Mouse (Mus musculus): ENCODE measurements around the gene Supt4a. TPM values are rescaled to one million over a fixed set of nuclear protein-coding genes. Genes with fewer than 3 reads are reported as not detected.

Supt4a gene
- polyA plus RNA-seq, 1 experiment, result 73.4 TPM

DNA sequence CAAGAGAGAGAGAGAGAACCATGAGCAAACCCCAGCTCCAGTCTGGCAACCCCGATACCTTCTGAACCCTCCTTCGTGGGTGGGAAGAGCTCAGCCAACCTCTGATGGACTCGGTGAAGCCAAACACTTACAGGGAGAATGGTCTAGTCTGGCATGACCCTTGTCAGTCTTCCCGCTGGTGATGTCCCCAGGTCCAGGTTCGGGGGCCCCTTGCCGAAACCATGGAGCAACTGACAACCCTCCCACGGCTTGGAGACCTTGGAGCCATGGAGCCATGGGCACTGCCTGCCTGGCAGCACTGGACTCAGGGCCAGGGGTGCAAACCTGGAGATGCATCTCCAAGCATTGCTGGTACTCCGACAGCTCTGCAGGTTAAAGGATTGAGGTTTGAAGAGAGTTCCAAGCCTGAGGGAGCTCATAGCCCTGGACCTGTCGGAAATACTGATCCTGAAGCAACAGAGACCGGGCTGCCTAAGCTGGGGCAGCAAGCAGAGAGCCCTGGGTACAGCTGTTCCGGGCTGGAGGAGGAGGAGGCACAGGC, 23.9 kb downstream of the Supt4a start:
- 62% methylated on average over 11 of the region's 11 CpGs for WGBS

DNA sequence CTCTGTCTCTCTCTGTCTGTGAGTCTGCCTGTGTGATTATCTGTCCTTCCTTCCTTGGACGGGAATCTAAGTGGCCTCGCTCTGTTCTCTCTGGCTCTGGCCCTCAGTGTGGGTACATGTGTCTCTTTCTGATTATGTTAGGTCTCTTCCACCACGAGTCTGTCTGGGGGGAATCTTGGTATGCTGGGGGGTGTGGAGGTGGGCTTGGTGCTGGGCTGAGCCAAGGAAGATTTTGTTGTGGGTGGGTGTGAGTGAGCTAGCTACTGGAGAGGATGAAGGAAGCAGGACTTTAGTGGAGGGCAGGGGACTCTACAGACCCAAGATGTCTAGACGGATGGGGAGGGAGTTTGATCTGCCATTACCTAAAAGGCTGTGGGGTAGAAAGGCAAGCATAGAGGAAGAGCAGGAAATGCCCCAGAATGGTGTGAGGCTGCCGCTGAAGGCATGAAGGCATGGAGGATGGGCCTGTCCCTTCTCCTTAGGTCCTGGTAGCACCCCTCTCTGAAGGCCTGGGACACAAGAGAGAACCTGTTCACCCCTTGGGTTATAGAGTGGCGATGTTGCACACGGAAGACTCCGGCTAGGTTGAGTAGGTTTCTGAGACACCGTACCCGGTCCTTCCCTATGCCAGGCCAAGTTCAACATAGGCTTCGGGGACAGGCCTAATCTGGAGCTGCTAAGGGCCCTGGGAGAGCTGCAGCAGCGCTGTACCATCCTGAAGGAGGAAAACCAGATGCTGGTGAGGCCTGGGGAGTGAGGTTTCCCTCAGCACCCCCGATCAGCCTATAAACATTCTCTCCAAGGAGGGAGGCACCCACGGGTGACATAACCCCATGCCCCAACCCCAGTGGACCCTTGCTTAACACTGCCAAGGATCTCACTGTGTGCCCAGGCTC, 24.7 kb downstream of the Supt4a start:
- Histone ChIP-seq H3K4me1 (ENCODE audit: control insufficient read depth, insufficient read depth, low read length) (no peaks in the 10 kb centered on the region), H3K4me3 (replicated peaks; ENCODE audit: extremely low read depth, low read depth, low read length) (no peak overlapping the region)
- TF ChIP-seq CTCF (IDR thresholded peaks at IDR 0.05; ENCODE audit: insufficient read depth, low read length), result no peak
- no peak for TF ChIP-seq POLR2A (IDR thresholded peaks at IDR 0.05; ENCODE audit: borderline replicate concordance, extremely low read depth, low read depth, low read length)
- WGBS, result 72% methylated on average over 14 of the region's 14 CpGs
- no peak for DNase-seq

More for the DNA sequence above, 23.9 kb downstream of the Supt4a start:
- TF ChIP-seq CTCF (IDR thresholded peaks at IDR 0.05; ENCODE audit: insufficient read depth, low read length), result no peak
- no peak for TF ChIP-seq POLR2A (IDR thresholded peaks at IDR 0.05; ENCODE audit: borderline replicate concordance, extremely low read depth, low read depth, low read length)
- no peaks in the 10 kb centered on the region for H3K4me1 ChIP-seq (ENCODE audit: control insufficient read depth, insufficient read depth, low read length)
- no peak overlapping the region for H3K4me3 ChIP-seq (replicated peaks; ENCODE audit: extremely low read depth, low read depth, low read length)
- DNase-seq, result no peak

DNA sequence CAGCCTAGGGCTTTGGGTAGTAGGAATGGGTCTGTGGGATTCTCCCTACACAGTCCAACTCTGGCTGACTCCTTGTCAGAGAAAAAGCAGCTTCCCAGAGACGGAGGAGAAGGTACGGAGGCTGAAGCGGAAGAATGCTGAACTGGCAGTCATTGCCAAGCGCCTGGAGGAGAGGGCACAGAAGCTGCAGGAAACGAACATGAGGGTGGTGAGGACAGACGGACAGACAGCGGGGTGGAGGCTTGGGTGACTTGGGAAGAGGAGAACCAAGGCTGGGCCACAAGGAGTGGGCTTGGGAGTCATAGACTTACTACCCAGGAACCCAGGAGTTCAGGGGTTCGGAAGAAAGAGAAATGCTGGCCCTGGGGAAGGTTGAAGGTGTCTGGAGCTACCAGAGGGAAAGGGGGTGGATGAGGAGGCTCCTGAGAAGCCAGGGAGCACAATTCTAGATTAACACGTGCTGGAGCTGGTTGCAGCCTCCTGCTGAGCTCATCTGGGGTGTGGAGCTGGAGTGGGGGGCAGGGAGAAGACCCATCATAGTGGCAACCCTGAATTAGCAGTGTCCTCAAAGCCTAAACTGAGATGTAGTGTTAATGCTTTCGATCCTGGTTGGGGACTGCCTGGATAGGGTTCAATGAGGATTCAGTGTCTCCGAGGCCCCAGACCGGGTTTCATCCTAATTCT, 25.5 kb downstream of the Supt4a start:
- TF ChIP-seq CTCF (IDR thresholded peaks at IDR 0.05; ENCODE audit: insufficient read depth, low read length), result no peak
- no peak for TF ChIP-seq POLR2A (IDR thresholded peaks at IDR 0.05; ENCODE audit: borderline replicate concordance, extremely low read depth, low read depth, low read length)
- no peaks in the 10 kb centered on the region for H3K4me1 ChIP-seq (ENCODE audit: control insufficient read depth, insufficient read depth, low read length)
- no peak overlapping the region for H3K4me3 ChIP-seq (replicated peaks; ENCODE audit: extremely low read depth, low read depth, low read length)
- WGBS, result 50% methylated on average over 12 of the region's 12 CpGs
- DNase-seq, result no peak

DNA sequence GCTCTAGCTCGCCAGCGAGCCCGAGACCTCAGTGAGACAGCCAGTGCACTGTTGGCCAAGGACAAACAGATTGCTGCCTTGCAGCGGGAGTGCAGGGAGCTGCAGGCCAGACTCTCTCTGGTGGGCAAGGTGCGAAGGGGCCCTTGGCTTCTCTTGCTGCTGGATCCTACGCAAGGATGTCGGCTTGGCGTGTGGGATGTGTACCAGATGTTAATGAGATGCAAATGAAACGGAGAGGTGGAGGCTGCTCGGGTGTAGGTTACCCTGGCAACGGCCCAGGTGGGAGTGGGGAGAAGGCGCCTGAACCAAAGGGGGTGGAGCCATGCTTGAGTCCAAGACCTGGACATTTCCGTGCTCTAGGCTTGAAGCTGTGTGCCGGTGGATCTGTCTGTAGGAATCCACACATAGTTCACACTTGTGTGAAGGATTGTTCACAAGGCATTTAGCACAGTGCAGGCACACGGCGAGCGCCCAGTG, 26.2 kb downstream of the Supt4a start:
- DNase-seq, result no peak
- H3K4me3 ChIP-seq (replicated peaks; ENCODE audit: extremely low read depth, low read depth, low read length), result peak overlapping the region; percentile 35
- 6% methylated on average over 17 of the region's 17 CpGs for WGBS
- no peaks in the 10 kb centered on the region for H3K4me1 ChIP-seq (ENCODE audit: control insufficient read depth, insufficient read depth, low read length)
- TF ChIP-seq POLR2A (IDR thresholded peaks at IDR 0.05; ENCODE audit: borderline replicate concordance, extremely low read depth, low read depth, low read length), result no peak
- TF ChIP-seq CTCF (IDR thresholded peaks at IDR 0.05; ENCODE audit: insufficient read depth, low read length), result no peak

DNA sequence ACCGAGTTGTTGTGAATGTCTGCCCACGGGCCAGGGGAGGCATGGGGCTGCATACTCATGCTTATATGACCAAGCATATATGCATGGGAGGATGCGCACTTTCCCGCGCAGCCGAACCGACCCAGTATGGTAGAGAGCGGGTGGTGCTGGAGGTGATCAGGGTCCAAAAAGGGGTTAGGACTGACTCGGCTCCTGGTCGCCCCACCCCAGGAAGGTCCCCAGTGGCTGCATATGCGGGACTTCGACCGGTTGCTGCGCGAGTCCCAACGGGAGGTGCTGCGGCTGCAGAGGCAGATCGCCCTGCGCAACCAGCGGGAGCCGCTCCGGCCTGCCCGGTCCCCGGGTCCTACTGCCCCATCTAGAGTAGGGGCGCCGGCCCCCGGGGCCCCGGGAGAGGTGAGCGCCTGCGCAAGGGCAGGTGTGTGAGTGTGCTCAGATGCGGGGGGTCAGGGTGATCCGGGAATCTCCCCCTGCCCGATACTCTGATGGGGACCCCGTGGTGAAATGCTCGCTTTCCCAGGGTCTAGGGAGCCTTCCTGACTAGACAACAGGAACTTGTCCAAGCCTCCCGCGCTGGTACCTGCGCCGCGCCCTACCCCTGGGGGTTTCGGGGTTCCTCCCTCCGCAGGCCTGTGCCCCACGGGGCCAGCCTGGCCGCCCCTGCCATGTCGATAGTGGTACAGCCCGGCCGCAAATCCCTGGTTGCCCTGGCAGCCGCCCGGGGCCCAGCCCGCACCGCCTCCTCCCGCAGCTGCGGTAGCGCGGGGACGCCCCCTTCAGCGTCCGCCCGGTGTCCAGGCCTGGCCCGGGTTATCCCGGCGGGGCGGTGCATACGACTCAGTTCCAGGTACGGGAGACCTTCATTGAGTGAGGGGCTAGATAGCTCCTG, 26.9 kb downstream of the Supt4a start:
- no peak for TF ChIP-seq POLR2A (IDR thresholded peaks at IDR 0.05; ENCODE audit: borderline replicate concordance, extremely low read depth, low read depth, low read length)
- TF ChIP-seq CTCF (IDR thresholded peaks at IDR 0.05; ENCODE audit: insufficient read depth, low read length), result no peak
- WGBS, result 1% methylated on average over 64 of the region's 65 CpGs
- Histone ChIP-seq H3K4me3 (replicated peaks; ENCODE audit: extremely low read depth, low read depth, low read length) (peak overlapping the region; percentile 35), H3K4me1 (ENCODE audit: control insufficient read depth, insufficient read depth, low read length) (no peaks in the 10 kb centered on the region)
- DNase-seq, result no peak

DNA sequence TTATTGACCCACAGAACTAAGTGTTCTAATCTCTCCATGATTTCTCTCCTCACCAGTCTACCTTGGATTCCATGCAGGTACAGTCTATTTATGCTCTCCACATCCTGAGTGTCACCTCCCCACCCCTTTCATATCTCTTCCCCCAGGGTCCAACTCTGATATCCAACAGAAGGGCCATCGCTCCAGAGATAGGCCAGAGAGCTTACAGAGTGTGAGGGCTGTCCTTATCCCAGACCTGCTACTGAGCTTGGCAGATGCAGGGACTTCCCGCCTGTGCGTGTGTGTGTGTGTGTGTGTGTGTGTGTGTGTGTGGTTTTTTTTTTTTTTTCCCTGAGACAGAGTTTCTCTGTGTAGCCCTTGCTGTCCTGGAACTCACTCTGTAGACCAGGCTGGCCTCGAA, 31.4 kb downstream of the Supt4a start:
- TF ChIP-seq CTCF (IDR thresholded peaks at IDR 0.05; ENCODE audit: insufficient read depth, low read length), result no peak
- TF ChIP-seq POLR2A (IDR thresholded peaks at IDR 0.05; ENCODE audit: borderline replicate concordance, extremely low read depth, low read depth, low read length), result no peak
- H3K4me3 ChIP-seq (replicated peaks; ENCODE audit: extremely low read depth, low read depth, low read length), result no peak overlapping the region
- 89% methylated on average over 4 of the region's 4 CpGs for WGBS
- no peak for DNase-seq
- no peaks in the 10 kb centered on the region for H3K4me1 ChIP-seq (ENCODE audit: control insufficient read depth, insufficient read depth, low read length)

DNA sequence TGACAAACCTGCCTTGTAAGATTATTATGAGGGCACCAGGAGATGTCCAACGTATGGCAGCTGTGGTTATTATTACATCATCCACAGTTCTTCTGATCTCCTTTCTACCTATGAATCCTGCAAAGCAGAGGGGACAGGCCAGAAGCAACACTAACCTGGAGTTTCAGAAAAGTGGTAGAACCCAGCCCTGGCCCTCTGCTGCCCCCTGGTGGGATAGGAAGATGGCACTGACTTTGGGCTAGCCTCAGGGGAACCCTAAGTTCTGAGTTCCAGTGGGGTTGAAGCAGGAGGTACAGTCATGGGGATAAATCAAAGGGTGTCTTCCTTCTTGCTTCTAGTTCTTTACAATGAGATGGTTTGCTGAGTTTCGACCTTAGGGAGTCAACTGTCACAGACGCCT, 33.6 kb downstream of the Supt4a start:
- peak; percentile 78 for DNase-seq
- H3K4me3 ChIP-seq (replicated peaks; ENCODE audit: extremely low read depth, low read depth, low read length), result no peak overlapping the region
- no peaks in the 10 kb centered on the region for H3K4me1 ChIP-seq (ENCODE audit: control insufficient read depth, insufficient read depth, low read length)
- 45% methylated on average over 3 of the region's 3 CpGs for WGBS
- TF ChIP-seq POLR2A (IDR thresholded peaks at IDR 0.05; ENCODE audit: borderline replicate concordance, extremely low read depth, low read depth, low read length) (no peak), CTCF (IDR thresholded peaks at IDR 0.05; ENCODE audit: insufficient read depth, low read length) (peak; percentile 85)

DNA sequence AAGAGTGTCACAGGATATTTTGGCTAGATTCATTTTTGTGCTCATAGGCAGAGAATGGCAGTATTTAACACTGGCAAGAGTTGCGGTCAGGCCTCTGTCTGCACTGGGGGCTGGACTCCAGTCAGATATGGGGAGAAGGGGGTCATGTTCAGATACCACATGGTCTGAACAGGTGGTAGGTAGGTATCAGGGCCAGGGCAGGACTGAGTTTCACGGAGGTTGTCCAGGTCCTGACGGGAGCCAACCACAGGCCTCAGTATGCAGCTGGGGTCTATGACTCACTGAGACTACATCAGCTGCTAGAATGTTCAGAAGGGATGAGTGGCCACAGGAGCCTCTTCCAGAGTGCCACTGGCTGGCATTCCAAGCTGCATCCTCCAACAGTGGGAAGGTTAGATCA, 35.0 kb downstream of the Supt4a start:
- WGBS, result 78% methylated on average over 3 of the region's 3 CpGs
- TF ChIP-seq CTCF (IDR thresholded peaks at IDR 0.05; ENCODE audit: insufficient read depth, low read length), result no peak
- no peaks in the 10 kb centered on the region for H3K4me1 ChIP-seq (ENCODE audit: control insufficient read depth, insufficient read depth, low read length)
- no peak for DNase-seq
- no peak overlapping the region for H3K4me3 ChIP-seq (replicated peaks; ENCODE audit: extremely low read depth, low read depth, low read length)
